Mouse (Mus musculus) embryonic facial prominence, embryonic 15.5 days (tissue): ENCODE results near the gene Zfp512b. TPM values are rescaled to one million over a fixed set of nuclear protein-coding genes. Genes with fewer than 3 reads are reported as not detected.
A peak's percentile ranks its signal among the peaks of the same experiment; 100 is the strongest.

ENCODE experiments used
- ATAC-seq: fragments of 200-750 bp; cut with Nextera tagmentation; 2 replicates; pipeline ENCODE4 v1.8.0; 2017; ENCODE audit warnings: low read depth, moderate TSS enrichment; ENCODE audit not compliant: insufficient number of reproducible peaks, low FRiP score, low TSS enrichment
- H3K27ac ChIP-seq: fragments of 300-500 bp; sonication (generic); replicated peaks from 2 replicates; pipeline ENCODE4 v1.5.1; 2015; ENCODE audit warnings: mild to moderate bottlenecking, inconsistent platforms
- H3K27me3 ChIP-seq: fragments of 300-500 bp; sonication (generic); 2 replicates; pipeline ENCODE4 v1.6.1; 2015; ENCODE audit warnings: inconsistent platforms
- H3K36me3 ChIP-seq: fragments of 300-500 bp; sonication (generic); 2 replicates; pipeline ENCODE4 v1.6.1; 2015; ENCODE audit warnings: mild to moderate bottlenecking, inconsistent platforms
- H3K4me1 ChIP-seq: fragments of 300-500 bp; sonication (generic); 2 replicates; pipeline ENCODE4 v1.6.1; 2015; ENCODE audit warnings: inconsistent platforms
- H3K4me2 ChIP-seq: fragments of 300-500 bp; sonication (generic); replicated peaks from 2 replicates; pipeline ENCODE4 v1.6.1; 2015; ENCODE audit warnings: mild to moderate bottlenecking, inconsistent platforms
- H3K4me3 ChIP-seq: fragments of 300-500 bp; sonication (generic); replicated peaks from 2 replicates; pipeline ENCODE4 v1.5.1; 2015; ENCODE audit warnings: mild to moderate bottlenecking, inconsistent platforms
- H3K9ac ChIP-seq: fragments of 300-500 bp; sonication (generic); 2 replicates; pipeline ENCODE4 v1.6.1; 2015; ENCODE audit warnings: inconsistent platforms
- H3K9me3 ChIP-seq: fragments of 300-500 bp; sonication (generic); replicated peaks from 2 replicates; pipeline ENCODE4 v1.6.1; 2016; ENCODE audit warnings: inconsistent platforms
- WGBS: fragments of 180-500 bp; shearing (Covaris S2); methylation state at CpG from one replicate; pipeline ENCODE4 v1.1.7; 2015; 5-methylcytosine and 5-hydroxymethylcytosine counted together
- polyA plus RNA-seq: library from polyadenylated mRNA; unstranded; fragments of >200 nt; fragmentation: Nextera tagmentation; extraction: Ambion mirVana; gene quantifications from 2 replicates; pipeline ENCODE4 v1.2.1, GENCODE M21; 2015

The Zfp512b gene
- polyA plus RNA-seq, 1 experiment from 2014 or later = 74.8 TPM

DNA sequence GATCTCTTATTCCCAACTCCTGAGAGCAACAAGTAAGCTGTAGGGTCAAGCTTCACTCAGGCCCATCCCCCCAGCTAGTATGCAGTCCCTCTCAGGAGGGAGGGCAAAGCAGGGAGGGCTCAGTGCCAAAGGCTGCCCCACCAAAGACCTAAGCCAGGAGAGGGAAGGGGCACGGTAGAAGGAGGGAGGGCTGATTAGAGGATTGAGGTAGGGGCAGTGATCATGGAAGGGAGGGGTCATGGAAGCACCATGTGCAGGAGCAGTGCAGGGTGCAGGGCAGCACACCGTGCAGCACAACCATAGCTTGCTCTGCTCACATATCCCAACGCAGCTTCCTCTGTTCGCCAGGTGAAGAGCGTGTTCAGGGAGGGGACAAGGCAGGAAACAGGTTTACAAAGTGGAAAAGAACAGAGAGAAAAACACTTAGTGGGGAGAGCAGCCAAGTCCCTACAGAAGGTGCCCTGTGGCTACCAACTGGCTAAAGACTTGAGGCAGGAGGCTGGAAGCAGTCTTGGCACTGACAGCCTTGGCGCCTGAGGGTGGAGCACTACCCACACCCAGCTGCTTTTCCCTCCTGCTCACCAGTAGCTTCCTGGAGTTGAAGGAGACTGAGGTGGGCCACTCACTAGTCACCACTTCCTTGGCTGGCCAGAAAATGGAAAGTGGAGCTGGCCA, 21.5 kb downstream of the Zfp512b start:
- Histone ChIP-seq H3K9me3 (no peaks in the 10 kb centered on the region), H3K27me3 (no peaks in the 10 kb centered on the region), H3K4me3 (no peak overlapping the region), H3K4me2 (no peak overlapping the region), H3K9ac (no peak overlapping the region), H3K27ac (no peak overlapping the region), H3K36me3 (peaks cover 27% of the 10 kb centered on the region; the same call in 1 of the 2 replicates), H3K4me1 (no peaks in the 10 kb centered on the region)
- no peak for ATAC-seq
- 57% methylated on average over 6 of the region's 6 CpGs for WGBS

DNA sequence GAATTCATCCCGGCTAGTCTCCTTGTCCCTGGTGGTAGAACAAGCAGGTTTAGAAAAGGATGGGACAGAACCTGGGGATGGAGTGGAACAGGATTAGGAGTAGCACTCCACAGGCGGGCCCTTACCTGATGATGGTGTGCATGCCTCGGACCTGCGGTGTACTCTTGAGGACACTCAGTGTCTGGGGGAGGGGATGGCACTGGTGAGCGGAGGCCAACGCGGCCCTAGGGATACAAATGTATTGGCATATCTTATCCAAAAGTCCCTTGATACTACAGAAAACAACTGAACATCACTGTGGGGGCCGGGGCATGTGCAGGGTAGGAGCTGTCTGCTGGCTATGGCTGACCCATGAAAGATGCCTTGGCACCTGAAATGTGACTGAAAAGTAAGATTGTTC, 22.2 kb downstream of the Zfp512b start:
- WGBS = 85% methylated on average over 8 of the region's 8 CpGs
- H3K4me1 ChIP-seq = no peaks in the 10 kb centered on the region
- no peak for ATAC-seq

DNA sequence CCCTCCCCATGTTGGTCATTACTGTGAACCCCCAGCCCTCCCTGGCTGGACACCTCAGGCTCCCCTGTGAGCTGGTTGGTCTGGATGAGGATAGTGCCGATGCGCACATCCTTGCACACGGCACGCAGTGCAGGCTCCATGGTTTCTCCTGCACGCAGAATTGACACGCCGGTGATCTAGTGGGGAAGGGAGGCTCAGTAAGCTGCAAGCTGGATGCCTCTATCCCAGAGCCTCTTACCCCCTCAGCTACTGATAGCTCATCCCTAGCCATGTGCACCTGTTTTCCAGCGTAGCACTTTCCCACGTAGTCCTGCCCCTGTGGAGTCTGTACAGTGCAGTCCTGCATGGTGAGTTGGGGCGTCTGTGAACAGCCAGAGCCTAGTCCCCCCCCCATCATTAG, 22.7 kb downstream of the Zfp512b start:
- Histone ChIP-seq H3K9me3 (no peaks in the 10 kb centered on the region), H3K4me2 (no peak overlapping the region), H3K36me3 (peaks cover 27% of the 10 kb centered on the region; the same call in 1 of the 2 replicates), H3K27ac (no peak overlapping the region), H3K4me1 (no peaks in the 10 kb centered on the region), H3K4me3 (no peak overlapping the region), H3K27me3 (no peaks in the 10 kb centered on the region), H3K9ac (no peak overlapping the region)
- ATAC-seq = no peak
- 93% methylated on average over 10 of the region's 10 CpGs for WGBS

More for the DNA sequence above, 22.2 kb downstream of the Zfp512b start:
- Histone ChIP-seq H3K4me2 (no peak overlapping the region), H3K9ac (no peak overlapping the region), H3K27me3 (no peaks in the 10 kb centered on the region), H3K36me3 (peaks cover 27% of the 10 kb centered on the region; the same call in 1 of the 2 replicates), H3K9me3 (no peaks in the 10 kb centered on the region), H3K4me3 (no peak overlapping the region), H3K27ac (no peak overlapping the region)

DNA sequence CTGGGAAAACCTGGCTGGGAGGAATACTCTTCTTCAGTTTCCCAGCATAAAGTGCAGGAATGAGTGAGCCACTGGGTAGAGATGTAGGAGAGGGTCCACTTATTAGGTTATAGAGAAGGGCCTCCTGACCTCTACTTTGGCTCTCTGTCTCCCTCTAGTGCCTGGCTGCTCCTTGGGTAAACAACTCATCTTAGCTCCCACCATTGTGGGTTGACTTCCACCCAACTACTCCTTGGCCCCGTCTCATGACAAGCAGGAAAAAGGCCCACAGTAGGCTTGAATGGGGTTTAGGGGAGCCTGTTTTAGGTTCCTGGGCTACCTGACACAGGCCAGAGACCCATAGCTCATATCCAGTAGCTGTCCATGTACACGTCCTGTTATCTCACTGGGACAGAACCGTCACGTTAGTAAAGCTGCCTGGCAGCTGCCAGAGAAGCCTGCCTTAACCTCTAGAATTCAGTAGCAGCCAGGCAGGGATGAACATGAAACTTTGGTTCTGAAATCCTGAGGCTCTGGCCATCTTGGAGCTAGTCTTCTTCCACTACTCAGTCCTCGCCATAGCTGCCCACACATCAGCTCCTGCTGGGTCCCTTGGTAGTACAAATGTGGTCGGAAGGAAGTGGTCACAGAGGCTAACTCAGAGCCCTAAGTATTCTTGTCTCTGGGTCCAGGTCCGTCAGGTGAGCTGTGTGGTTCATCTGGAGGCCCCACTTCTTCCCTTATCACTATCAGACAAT, 24.2 kb downstream of the Zfp512b start:
- Histone ChIP-seq H3K4me2 (no peak overlapping the region), H3K9ac (no peak overlapping the region), H3K36me3 (peaks cover 15% of the 10 kb centered on the region; the same call in 1 of the 2 replicates), H3K27me3 (no peaks in the 10 kb centered on the region), H3K9me3 (no peaks in the 10 kb centered on the region), H3K27ac (no peak overlapping the region), H3K4me3 (no peak overlapping the region), H3K4me1 (no peaks in the 10 kb centered on the region)
- no peak for ATAC-seq
- WGBS = 75% methylated on average over 7 of the region's 7 CpGs

DNA sequence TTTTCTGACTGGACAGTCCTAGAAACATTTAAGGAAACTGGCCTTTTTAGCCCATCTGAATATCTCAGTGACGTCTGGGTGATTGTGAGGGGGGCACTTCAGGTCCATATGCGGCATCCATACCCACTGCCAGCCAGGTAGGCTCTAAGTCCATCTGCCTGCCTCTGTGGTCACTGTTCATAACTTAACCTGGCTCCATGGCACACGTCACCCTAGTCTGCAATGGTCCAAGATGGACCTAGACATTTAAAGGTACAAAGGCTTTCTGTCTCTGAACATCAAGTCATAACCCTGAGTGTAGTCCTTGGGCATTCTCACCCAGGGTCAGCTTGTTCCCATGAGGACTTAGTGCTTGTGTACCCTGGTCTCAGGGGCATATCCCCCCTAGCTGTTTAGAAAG, 25.3 kb downstream of the Zfp512b start:
- no peak overlapping the region for H3K4me2 ChIP-seq
- H3K4me1 ChIP-seq = no peaks in the 10 kb centered on the region
- peaks cover 5% of the 10 kb centered on the region; the same call in 1 of the 2 replicates for H3K36me3 ChIP-seq
- 85% methylated on average over 3 of the region's 3 CpGs for WGBS
- no peak for ATAC-seq
- H3K9me3 ChIP-seq = no peaks in the 10 kb centered on the region
- H3K27ac ChIP-seq = no peak overlapping the region
- no peak overlapping the region for H3K9ac ChIP-seq
- H3K27me3 ChIP-seq = no peaks in the 10 kb centered on the region
- H3K4me3 ChIP-seq = no peak overlapping the region

DNA sequence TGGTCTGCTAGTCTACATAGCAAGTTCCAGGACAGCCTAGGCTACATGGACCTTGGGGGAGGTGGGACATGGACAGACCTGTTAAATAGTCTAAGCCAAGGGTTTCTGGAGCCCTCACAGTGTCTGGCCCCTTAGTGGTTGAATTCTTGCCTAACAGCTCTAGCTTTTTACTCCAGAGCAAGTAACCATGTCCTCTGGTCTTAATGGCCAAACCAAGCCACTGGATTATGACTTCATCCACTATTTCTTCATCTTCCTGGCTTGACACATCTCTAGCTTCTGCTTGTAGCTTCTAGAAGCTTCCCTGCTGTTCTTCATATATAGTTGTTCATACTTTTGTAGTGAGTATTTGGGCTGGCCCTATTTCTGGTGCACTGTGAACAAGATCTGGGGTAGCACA, 38.8 kb downstream of the Zfp512b start:
- Histone ChIP-seq H3K4me1 (no peaks in the 10 kb centered on the region), H3K36me3 (peaks cover 40% of the 10 kb centered on the region), H3K4me3 (no peak overlapping the region), H3K27me3 (no peaks in the 10 kb centered on the region), H3K27ac (no peak overlapping the region), H3K9ac (no peak overlapping the region), H3K4me2 (no peak overlapping the region), H3K9me3 (no peaks in the 10 kb centered on the region)
- ATAC-seq = no peak

DNA sequence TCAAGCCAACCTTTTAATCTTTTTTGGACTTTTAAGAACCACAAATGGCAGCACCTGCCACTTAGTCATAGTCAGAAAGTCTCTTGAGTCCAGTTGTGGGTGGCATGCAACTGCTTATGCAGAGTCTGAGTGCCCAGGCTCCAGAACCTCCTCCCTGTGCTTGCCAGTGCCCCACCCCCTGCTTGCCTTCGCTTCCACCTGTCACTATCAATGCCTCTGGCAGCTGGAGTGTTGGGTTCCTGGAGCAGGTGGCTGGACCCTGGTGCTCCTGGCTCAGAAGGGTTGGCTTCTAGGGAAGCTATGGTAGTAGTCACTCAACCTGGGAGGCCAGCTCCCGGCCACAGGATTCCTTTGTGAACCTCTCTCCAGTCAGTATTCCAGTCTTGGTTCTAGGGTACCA, 42.4 kb downstream of the Zfp512b start:
- Histone ChIP-seq H3K4me2 (no peak overlapping the region), H3K36me3 (peaks cover 67% of the 10 kb centered on the region), H3K4me3 (no peak overlapping the region), H3K4me1 (no peaks in the 10 kb centered on the region), H3K9ac (no peak overlapping the region), H3K27ac (no peak overlapping the region), H3K9me3 (no peaks in the 10 kb centered on the region), H3K27me3 (no peaks in the 10 kb centered on the region)
- 90% methylated on average over 2 of the region's 2 CpGs for WGBS
- no peak for ATAC-seq

DNA sequence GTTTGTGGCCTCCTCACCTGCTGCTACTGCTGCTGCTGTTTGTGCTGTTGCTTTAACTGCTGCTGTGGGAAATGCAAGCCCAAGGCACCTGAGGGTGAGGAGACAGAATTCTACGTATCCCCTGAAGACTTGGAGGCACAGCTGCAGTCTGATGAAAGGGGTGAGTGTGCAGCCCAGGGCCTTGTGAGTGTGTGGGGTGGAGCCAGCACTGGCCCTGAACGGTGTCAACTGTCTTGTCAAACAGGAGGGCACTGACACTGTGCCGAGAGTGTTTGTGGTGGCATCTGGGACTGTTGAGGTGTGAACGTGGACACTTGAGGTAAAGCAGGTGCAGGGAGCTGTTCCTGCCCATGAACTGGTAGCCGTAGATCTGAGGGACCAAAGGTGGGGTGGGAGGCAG, 43.9 kb downstream of the Zfp512b start:
- H3K27me3 ChIP-seq = no peaks in the 10 kb centered on the region
- peak; percentile 73; the same call in 1 of the 2 replicates for ATAC-seq
- no peaks in the 10 kb centered on the region for H3K4me1 ChIP-seq
- no peak overlapping the region for H3K27ac ChIP-seq
- H3K9me3 ChIP-seq = no peaks in the 10 kb centered on the region
- WGBS = 78% methylated on average over 5 of the region's 5 CpGs
- H3K9ac ChIP-seq = no peak overlapping the region
- peaks cover 67% of the 10 kb centered on the region for H3K36me3 ChIP-seq
- no peak overlapping the region for H3K4me2 ChIP-seq
- H3K4me3 ChIP-seq = no peak overlapping the region

DNA sequence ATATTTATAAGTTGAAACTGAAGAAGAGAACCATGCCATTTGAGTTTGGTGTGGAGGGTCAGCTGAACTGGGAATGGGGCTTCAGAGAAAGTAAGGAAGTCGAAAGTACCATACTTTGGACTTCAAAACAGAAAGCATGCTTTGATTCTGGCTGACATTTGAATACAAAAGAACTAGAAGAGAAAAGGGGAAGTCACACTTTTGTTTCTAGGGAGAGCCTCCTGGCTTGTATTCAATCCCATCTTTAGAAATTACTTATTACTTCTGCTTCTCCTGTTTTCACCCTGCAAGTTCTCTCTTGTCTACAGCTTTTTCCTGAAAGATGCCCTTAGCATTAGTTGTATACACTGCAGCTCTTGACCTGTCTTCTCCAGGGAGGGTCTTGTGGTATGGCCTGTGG, 44.4 kb downstream of the Zfp512b start:
- Histone ChIP-seq H3K9ac (no peak overlapping the region), H3K4me3 (no peak overlapping the region), H3K4me2 (no peak overlapping the region), H3K9me3 (no peaks in the 10 kb centered on the region), H3K27me3 (no peaks in the 10 kb centered on the region), H3K4me1 (no peaks in the 10 kb centered on the region), H3K27ac (no peak overlapping the region), H3K36me3 (peaks cover 67% of the 10 kb centered on the region)
- 73% methylated on average over 1 of the region's 1 CpGs for WGBS
- ATAC-seq = no peak

DNA sequence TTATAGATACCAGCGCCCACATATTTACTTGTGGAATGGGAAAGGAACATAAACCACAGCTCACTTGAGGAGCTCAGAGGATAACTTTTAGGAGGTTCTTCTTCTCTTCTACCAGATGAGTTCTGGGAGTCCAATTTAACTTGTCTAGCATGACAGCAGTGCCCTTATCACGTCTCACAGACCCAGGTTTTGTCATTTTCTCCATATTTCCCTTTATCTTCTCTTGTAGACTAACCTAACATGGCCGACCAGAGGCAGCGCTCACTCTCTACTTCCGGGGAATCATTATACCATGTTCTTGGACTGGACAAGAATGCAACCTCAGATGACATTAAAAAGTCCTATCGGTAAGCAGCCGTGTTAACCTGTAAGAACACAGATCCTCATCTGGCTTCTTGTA, 46.5 kb downstream of the Zfp512b start:
- no peaks in the 10 kb centered on the region for H3K27me3 ChIP-seq
- H3K36me3 ChIP-seq = peaks cover 50% of the 10 kb centered on the region
- WGBS = 95% methylated on average over 7 of the region's 7 CpGs
- H3K9ac ChIP-seq = no peak overlapping the region
- no peaks in the 10 kb centered on the region for H3K9me3 ChIP-seq
- H3K4me1 ChIP-seq = no peaks in the 10 kb centered on the region
- H3K4me2 ChIP-seq = no peak overlapping the region
- no peak for ATAC-seq
- H3K4me3 ChIP-seq = no peak overlapping the region
- no peak overlapping the region for H3K27ac ChIP-seq

DNA sequence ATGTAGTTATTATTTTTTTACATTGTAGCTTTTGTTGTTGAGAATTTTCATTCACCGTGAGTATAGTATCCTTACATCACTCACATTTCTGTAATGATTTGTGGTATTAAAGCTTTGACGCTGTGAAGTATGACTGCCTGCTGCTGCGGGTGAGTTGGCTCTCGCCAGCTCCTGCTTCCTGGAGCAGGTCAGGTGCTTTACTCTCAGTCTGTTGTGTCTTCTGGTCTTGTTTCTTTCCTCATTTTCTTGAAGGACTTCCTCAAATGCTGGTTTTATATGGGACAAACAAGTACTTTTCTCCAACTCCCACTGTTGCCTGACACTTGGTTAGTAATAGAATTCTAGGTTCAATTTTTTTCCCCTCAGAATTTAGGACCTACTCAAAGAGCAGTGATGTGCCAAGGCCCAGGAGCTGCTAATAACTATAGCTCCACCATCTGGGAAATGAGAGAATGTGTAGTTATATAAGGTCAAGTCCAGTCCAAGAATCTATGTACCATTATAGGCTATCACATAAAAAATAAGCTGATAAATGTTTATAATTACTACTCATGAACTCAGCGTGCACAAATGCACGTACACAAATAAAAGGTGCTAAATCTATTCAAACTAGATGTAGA, 50.7 kb downstream of the Zfp512b start:
- H3K4me1 ChIP-seq = 0 out of 2 replicates have a peak, but pooled peaks cover 6% of the 10 kb centered on the region
- H3K4me3 ChIP-seq = no peak overlapping the region
- no peak overlapping the region for H3K9ac ChIP-seq
- no peaks in the 10 kb centered on the region for H3K9me3 ChIP-seq
- H3K27ac ChIP-seq = no peak overlapping the region
- H3K27me3 ChIP-seq = no peaks in the 10 kb centered on the region
- no peak overlapping the region for H3K4me2 ChIP-seq
- ATAC-seq = no peak
- peaks cover 10% of the 10 kb centered on the region for H3K36me3 ChIP-seq
- 84% methylated on average over 6 of the region's 6 CpGs for WGBS
